Mouse (Mus musculus) lung, adult 2 months (tissue): ENCODE measurements around the gene Actr6.

ENCODE experiments used
- CTCF ChIP-seq: fragments of 200-500 bp; IDR thresholded peaks from 2 replicates; pipeline ENCODE4 v1.5.1; 2011; ENCODE audit warnings: mild to moderate bottlenecking, low read length, control low read depth; ENCODE audit not compliant: insufficient read depth
- POLR2A ChIP-seq: fragments of 200-500 bp; IDR thresholded peaks from 2 replicates; pipeline ENCODE4 v1.6.1; 2011; ENCODE audit warnings: low read depth, mild to moderate bottlenecking, control low read depth, low read length, borderline replicate concordance; ENCODE audit errors: extremely low read depth

- no peak for TF ChIP-seq CTCF
- TF ChIP-seq POLR2A = no peak
Observed at GRCm38 (mm10) chr10:89737887-89738286, 5.8 kb upstream of the Actr6 start.
